Mouse (Mus musculus): ENCODE results near the gene Sept10.
"Not testable (repeated sequence)": the region's sequence is repeated elsewhere in the genome, so short reads cannot be mapped to it uniquely, and the experiment has no call there.

Sept10 gene

DNA sequence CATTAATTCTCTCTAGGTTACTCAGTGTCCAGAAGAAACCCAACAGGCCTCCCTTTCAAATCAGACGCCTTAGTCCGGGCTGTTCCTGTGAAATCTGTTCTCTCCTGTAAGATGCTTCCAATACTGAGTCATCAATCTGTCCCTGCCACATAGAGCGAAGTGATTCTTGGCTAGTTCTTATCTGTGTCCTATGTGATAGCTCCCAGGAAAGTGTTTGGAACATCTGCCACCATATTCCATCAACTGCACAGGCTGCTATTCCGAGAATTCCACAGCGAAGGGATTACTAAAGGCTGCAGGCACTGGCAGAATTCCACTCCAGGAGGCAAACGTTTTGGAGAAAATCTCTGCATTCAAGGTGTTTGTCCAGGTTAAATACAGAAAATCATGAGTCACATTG lies 94.0 kb downstream of the Sept10 start:
- DNase-seq (ENCODE audit: low read depth) = no peak

DNA sequence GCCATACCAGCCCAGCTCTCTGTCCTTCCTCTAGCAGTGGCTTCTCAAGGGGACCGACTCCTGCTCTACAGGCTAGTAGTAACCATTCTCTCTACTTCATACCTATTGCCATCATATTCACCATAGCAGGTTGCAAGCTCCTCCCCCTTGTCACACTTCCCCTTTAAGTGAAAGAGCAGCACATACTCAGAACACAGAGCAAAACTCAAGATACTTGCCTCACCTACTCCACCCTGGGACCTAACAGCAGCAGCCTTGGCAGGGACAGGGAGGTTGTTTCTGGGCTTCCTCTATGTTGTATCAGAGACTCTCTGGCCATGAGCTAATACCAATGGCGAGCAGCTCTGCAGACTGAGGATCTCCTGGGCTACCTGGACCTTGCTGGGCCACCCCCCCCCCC lies 96.2 kb downstream of the Sept10 start:
- no peak for DNase-seq (ENCODE audit: low read depth)

DNA sequence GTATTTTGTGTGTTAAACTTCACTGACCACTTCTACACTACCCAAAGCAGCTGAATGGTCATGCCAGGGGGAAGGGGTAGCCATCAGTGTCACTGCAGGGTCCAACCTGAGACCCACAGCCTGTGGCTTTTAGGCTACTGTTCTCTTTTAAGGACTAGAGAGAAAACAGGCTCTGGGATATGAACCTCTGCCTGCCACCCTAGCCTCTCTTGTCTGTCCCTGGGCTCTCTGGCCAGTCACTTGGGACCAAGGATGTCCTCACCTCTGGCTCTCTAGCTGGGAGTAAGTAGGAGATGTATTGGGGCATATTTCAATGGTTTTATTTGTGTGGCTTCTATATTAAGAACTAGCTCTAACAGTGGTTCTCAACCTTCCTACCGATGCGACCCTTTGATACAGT lies 101.8 kb downstream of the Sept10 start:
- no peak for DNase-seq (ENCODE audit: low read depth)

DNA sequence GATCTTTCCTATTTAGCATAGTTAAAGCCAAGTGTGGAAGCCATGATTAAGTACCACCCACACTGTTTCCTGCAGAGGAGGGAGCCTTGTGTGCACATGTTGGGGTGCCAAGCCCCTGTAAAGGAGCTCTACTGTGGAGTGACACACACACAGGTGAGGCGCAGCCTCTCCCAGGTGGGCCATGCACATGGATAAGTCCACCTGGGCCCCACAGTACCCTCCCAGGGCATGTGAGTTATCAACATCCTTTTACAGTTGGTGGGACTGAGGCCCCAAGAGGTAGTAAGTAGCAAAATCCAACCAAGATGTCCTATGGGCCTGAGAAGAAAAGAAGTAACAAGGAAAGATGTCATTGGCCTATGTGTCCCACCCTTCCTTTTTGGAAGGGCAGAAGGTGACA lies 102.6 kb downstream of the Sept10 start:
- DNase-seq (ENCODE audit: low read depth) = no peak

DNA sequence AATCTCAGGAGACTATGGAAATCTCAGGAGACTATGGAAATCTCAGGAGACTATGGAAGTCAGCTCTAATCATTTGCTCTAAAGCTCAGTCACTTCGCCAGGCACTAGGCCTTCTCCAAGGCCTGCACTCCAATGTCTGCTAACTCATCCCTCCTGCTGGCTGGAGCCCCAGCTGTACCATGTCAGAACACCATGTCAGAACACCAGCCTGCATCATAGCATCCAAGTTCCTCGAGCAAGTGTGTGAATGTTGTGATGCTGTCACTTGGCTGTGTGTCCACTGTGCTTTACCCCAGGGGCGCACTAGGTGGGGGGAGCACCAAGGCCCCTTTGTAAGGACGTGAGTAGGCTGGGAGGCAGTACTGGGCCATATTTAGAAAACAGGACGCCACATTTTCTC lies 104.1 kb downstream of the Sept10 start:
- no peak for DNase-seq (ENCODE audit: low read depth)

DNA sequence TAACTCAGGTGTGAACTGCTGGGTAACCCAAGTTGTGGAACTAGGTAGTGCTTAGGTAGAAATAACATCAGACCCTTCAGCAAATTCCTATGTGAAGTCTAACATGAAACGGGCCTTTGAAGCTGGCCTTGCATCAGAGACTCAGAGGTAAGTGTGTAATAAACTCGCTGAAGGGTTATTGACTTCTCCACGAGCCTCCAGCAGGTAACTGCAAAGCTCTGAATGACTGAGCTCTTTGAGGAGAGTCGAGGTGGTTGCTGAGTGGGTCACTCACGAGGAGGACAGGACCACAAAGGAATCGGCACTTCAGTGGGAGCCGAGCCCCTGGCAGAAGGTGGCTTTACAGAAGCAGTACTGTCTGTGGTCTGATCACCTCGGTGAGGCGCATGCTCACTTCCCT lies 105.3 kb downstream of the Sept10 start:
- no peak for DNase-seq (ENCODE audit: low read depth)

DNA sequence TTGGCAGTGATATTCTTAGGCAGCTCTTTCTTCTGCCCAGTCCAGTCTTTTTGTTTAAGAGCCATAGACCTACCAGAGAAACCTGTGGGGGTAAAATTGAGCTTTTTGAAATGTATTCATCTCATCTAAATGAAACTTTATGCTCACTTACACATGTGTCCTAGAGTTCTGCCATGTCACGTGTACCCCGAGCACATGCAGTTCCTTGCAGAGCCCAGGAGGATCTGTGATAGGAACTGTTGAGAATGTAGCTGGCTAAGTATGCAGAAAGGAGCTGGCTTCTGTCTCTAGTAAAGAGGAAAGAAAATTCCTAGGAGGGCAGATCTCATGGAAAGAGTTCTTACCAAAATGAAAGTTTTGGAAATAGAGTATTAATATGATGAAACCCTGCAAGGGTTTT lies 106.0 kb downstream of the Sept10 start:
- DNase-seq (ENCODE audit: low read depth) = no peak

DNA sequence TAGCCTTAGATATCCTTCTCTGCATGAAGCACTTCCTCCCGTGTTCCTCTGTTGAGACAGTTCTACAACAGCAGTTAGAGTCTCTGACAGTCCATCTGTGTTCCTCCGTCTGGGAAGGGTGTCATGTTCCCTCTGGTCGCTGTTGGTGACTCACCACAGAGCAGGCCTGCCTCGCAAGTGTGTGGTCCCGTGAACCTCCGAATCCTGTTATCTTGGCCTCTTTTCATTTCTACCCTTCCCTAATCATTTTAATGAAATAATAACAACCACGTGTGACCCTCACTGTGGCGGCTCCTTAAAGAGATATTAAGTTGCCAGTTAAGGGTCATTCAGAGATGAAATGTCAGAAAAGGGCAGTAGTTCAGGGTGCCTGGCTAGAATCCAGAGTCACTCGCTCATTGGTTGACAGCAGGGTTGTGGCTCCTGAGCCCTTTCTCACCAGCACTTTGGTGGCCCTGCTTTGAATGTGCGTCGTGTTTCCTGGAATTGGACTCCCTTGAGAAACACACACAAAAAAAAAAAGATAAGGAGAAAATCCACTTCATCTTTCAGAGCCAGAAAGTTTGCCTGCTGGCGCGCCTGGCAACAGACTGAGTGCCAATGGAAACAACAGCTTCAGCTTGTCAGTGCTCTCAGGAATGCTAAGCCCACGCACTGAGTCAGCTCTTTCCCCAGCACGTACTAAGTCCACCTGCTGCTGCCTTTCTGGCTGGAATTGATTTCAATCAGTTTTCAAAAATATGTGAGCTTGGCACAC lies 106.9 kb downstream of the Sept10 start:
- DNase-seq (ENCODE audit: low read depth) = no peak

DNA sequence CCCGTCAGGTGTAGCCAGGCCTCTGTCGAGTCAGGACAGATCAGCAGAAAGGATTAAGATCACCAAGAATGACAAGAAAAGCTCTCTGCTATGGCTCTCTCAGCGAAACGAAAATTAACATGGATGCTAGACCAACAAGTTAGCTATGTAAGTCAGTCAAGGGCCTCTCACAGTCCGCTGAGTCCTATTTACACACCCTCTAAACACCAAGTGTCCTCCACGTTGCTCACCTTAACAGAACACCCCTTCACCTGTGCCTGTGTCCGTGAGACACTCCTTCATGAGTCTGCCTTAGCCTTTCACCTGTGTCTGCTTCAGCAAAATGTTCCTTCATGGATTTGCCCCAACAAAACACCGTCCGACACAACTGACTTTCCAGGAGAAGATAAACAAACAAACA lies 108.3 kb downstream of the Sept10 start:
- no peak for DNase-seq (ENCODE audit: low read depth)

DNA sequence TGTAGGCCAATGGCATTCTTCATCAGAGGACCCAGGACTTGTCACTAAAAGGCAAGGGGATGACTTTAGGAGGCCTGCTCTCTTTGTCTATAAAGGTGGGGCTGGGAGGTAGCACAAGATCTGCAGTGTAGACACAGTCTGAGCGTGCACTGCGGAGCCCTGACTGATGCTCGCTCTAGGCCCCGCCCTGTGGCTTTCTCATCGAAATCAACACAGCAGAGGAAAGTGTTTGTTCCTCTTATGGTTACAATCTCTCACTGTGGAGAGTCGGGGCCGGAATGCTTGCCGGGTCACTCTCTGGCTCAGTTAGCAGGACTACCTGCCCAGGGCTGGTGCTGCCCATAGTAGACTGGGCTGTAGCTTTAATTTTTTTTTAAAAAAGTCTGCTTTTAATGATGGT lies 108.9 kb downstream of the Sept10 start:
- no peak for DNase-seq (ENCODE audit: low read depth)

DNA sequence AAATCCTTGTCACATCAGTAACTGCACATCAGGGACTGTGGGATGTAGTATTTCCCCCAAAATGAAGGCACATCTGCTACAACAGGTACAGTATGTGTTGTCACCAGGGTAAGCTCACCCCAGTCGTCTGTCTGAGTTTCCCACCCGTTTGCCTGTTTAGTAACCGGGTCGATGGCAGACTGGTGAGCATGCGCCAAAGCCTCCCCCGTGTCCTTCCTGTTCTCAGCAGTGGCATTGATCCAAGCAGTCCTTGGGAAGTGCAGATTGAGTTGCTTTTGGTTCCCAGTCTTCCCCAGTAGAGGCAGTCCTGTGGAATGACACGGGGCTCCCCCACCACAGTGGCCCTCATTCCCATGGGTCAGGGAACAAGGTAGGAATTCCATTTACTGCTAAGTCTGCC lies 111.3 kb downstream of the Sept10 start:
- no peak for DNase-seq (ENCODE audit: low read depth)

DNA sequence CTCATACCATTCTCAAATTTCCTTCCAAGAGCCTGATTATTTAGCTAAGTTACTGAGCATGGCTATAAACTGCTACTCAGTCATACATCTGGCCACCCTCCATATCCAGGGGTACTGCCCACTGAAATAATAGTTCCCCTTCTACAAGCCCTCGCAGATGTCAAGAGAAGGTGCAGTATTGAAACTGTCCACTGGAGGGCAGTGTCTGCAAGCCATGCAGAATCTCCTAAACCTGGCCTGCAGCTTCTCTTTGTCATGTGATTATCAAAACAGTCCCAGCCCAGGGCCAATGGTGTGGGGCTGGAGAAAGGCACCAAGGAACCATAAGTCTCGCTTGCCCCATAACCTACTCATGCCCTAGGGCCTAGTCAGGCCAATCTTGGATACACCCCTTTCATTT lies 112.6 kb downstream of the Sept10 start:
- peak; percentile 59 for DNase-seq (ENCODE audit: low read depth)

DNA sequence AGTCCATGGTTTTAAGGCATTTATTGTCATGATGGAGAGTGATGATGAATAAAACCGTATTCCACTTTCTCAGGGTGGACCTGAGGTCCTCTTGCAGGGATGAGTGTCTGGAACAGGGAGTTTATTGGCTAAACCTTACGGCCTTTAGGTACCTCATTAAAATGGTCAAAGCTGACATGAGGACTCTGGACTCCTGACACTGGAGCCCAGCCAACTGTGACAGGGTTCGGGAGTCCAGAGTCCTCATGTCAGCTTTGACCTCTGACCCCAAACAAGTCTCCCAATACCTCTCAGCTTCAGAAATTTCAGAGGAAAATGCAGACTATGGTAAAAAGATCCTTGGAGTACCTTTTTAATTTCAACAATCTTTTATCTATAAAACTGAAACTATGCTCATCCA lies 115.0 kb downstream of the Sept10 start:
- DNase-seq (ENCODE audit: low read depth) = no peak

DNA sequence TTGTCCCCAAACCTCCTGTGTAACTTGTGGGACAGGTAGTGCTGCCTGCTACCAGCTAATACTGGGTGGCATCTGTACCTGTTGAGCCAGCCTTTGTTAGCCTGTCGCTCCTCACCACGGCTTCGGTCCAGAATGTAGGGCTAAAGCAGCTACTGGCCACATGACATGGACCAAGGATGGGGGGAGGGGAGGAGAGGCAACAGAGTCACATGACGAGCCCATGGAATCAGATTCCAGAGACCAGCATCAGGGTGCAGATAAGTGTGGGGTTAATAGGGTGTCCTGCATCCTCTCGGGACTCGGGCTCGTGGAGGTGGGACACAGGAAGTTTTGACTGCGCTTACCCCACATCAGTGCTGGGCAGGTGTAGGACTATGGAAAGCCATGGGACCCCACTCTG lies 115.8 kb downstream of the Sept10 start:
- DNase-seq (ENCODE audit: low read depth) = no peak

DNA sequence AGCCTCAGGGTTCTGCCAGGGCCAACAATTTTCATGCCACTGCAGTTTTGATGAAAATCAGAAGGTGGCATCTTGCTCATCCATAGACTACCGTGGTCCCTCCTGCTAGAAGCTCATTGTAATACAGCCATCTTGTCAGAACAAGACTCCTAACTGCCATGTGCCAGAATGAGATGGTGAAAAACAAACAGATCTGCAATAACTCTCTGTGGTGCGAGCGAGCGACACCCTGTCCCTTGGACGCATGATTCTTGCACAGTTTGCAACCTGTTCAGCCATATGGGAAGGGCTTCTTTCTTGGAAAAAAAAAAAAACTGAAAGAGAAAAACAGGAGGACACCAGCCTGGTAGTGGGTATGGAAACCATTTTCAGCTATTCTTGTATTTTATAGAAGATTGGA lies 117.0 kb downstream of the Sept10 start:
- DNase-seq (ENCODE audit: low read depth) = no peak

DNA sequence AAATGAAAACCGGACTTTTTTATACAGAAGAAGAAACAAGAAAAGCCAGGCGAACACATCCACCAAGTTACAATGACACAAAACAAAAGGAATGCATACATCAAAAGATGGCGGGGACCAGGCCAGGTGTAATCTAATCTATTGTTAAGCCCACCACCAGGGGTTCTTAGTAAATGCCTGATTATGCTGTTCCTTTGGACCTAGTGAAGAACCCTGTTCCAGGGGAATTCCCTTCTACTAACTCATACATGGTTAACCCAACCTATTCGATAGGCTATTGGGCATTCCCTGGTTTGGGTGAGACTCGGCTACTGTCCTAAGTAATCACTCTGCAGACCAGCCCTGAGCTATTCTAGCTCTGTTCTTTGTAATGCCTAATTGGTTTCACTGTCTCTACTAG lies 118.6 kb downstream of the Sept10 start:
- not testable (repeated sequence) for DNase-seq (ENCODE audit: low read depth)

DNA sequence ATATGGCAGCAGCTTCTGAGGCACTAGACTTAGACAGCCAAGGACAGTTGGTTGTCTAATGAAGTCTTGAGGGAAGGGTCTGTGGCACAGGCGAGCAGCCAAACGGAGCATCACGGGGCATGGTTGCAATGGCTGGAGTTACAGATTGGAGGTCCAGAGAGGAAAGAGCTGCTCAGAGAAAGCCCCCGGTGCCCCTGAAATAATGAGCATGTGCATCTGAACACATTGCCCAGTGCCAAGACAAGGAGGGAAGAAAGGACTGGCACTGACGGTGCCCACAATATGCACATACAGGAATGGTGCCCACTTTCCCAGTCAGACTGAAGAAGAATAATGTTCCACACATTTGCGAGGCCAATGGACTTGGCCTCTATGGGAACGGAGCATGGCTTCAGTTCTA lies 129.7 kb downstream of the Sept10 start:
- no peak for DNase-seq (ENCODE audit: low read depth)
